Mouse (Mus musculus): Measurements from ENCODE around the gene Abca13.
A peak's percentile ranks its signal among the peaks of the same experiment; 100 is the strongest.
"Not testable (repeated sequence)": the region's sequence is repeated elsewhere in the genome, so short reads cannot be mapped to it uniquely, and the experiment has no call there.

The Abca13 gene

GRCm38 (mm10) chr11:9291168-9291567 is 99.4 kb downstream of the Abca13 start:
- DNase-seq = peak; percentile 1

GRCm38 (mm10) chr11:9299615-9300014 is 107.9 kb downstream of the Abca13 start:
- DNase-seq = no peak

- DNase-seq = no peak
Measured at GRCm38 (mm10) chr11:9305450-9305849, 113.7 kb downstream of the Abca13 start.

- DNase-seq = no peak
Measured at GRCm38 (mm10) chr11:9316545-9316944, 124.8 kb downstream of the Abca13 start.

GRCm38 (mm10) chr11:9317076-9317929 is 125.6 kb downstream of the Abca13 start:
- peak; percentile 66 for DNase-seq

GRCm38 (mm10) chr11:9338151-9338550 is 146.4 kb downstream of the Abca13 start:
- no peak for DNase-seq

- DNase-seq = peak; percentile 5
Measured at GRCm38 (mm10) chr11:9347724-9348123, 156.0 kb downstream of the Abca13 start.

- no peak for DNase-seq
Measured at GRCm38 (mm10) chr11:9373160-9373559, 181.4 kb downstream of the Abca13 start.

GRCm38 (mm10) chr11:9374426-9374825 is 182.7 kb downstream of the Abca13 start:
- DNase-seq = not testable (repeated sequence)

- DNase-seq = no peak
Measured at GRCm38 (mm10) chr11:9388520-9388919, 196.8 kb downstream of the Abca13 start.

- no peak for DNase-seq
Measured at GRCm38 (mm10) chr11:9416946-9417345, 225.2 kb downstream of the Abca13 start.

GRCm38 (mm10) chr11:9420205-9420604 is 228.5 kb downstream of the Abca13 start:
- DNase-seq = no peak

GRCm38 (mm10) chr11:9427411-9427810 is 235.7 kb downstream of the Abca13 start:
- no peak for DNase-seq

- no peak for DNase-seq
Measured at GRCm38 (mm10) chr11:9432807-9433206, 241.1 kb downstream of the Abca13 start.

GRCm38 (mm10) chr11:9436617-9437016 is 244.9 kb downstream of the Abca13 start:
- no peak for DNase-seq

- DNase-seq = no peak
Measured at GRCm38 (mm10) chr11:9439781-9440180, 248.0 kb downstream of the Abca13 start.

GRCm38 (mm10) chr11:9441192-9441591 is 249.4 kb downstream of the Abca13 start:
- DNase-seq = peak; percentile 11

- no peak for DNase-seq
Measured at GRCm38 (mm10) chr11:9472400-9472799, 280.7 kb downstream of the Abca13 start.

GRCm38 (mm10) chr11:9481511-9481910 is 289.8 kb downstream of the Abca13 start:
- DNase-seq = peak; percentile 38

- DNase-seq = peak; percentile 6
Measured at GRCm38 (mm10) chr11:9500326-9501142, 308.8 kb downstream of the Abca13 start.

- not testable (repeated sequence) for DNase-seq
Measured at GRCm38 (mm10) chr11:9514966-9515365, 323.2 kb downstream of the Abca13 start.

- DNase-seq = no peak
Measured at GRCm38 (mm10) chr11:9528556-9528955, 336.8 kb downstream of the Abca13 start.

GRCm38 (mm10) chr11:9531715-9532114 is 340.0 kb downstream of the Abca13 start:
- DNase-seq = no peak

GRCm38 (mm10) chr11:9533189-9533588 is 341.4 kb downstream of the Abca13 start:
- no peak for DNase-seq

Measured in right cerebral cortex, adult 18-20 months (tissue).